Mouse (Mus musculus) small intestine, adult 2 months (tissue): ENCODE measurements around the gene Pcif1. TPM values are rescaled to one million over a fixed set of nuclear protein-coding genes. Genes with fewer than 3 reads are reported as not detected.

Source experiments
- H3K27ac ChIP-seq: fragments of 200-500 bp; 2 replicates; pipeline ENCODE4 v1.5.1; 2012; ENCODE audit warnings: low read depth, low read length, control low read depth, inconsistent platforms; ENCODE audit not compliant: insufficient read depth
- H3K27me3 ChIP-seq: fragments of 200-500 bp; 2 replicates; pipeline ENCODE4 v1.6.1; 2012; ENCODE audit warnings: mild to moderate bottlenecking, moderate library complexity, low read length, inconsistent platforms; ENCODE audit not compliant: control insufficient read depth, insufficient read depth
- H3K36me3 ChIP-seq: fragments of 200-500 bp; 2 replicates; pipeline ENCODE4 v1.6.1; 2012; ENCODE audit warnings: mild to moderate bottlenecking, low read length, control low read depth, inconsistent platforms; ENCODE audit not compliant: control insufficient read depth, insufficient read depth
- H3K4me1 ChIP-seq: fragments of 200-500 bp; 2 replicates; pipeline ENCODE4 v1.6.1; 2012; ENCODE audit warnings: low read length, inconsistent platforms, mixed read lengths; ENCODE audit not compliant: control insufficient read depth, insufficient read depth, insufficient read length
- H3K4me3 ChIP-seq: fragments of 200-500 bp; 2 replicates; pipeline ENCODE4 v1.5.1; 2012; ENCODE audit warnings: low read depth, mild to moderate bottlenecking, control low read depth, inconsistent platforms, low read length, moderate library complexity
- CTCF ChIP-seq: fragments of 200-500 bp; IDR thresholded peaks from 2 replicates; pipeline ENCODE4 v1.5.1; 2012; ENCODE audit warnings: low read depth, mild to moderate bottlenecking, control low read depth, inconsistent platforms, low read length, moderate library complexity, mixed read lengths; ENCODE audit not compliant: insufficient replicate concordance, insufficient read length; ENCODE audit errors: extremely low read depth
- POLR2A ChIP-seq: fragments of 200-500 bp; IDR thresholded peaks from 2 replicates; pipeline ENCODE4 v1.6.1; 2012; ENCODE audit warnings: low read depth, mild to moderate bottlenecking, control low read depth, inconsistent platforms, low read length, moderate library complexity
- WGBS: fragments of 180-500 bp; shearing (Covaris S2); methylation state at CpG from one replicate; pipeline ENCODE4 v1.1.7; 2018; 5-methylcytosine and 5-hydroxymethylcytosine counted together
- polyA plus RNA-seq: library from polyadenylated mRNA; depleted of rRNA; stranded (reverse); fragments of >200 nt; gene quantifications from 2 replicates; pipeline ENCODE4 v1.2.3, GENCODE M21; 2012

The Pcif1 gene
- polyA plus RNA-seq, 1 experiment = 30.3 TPM

DNA sequence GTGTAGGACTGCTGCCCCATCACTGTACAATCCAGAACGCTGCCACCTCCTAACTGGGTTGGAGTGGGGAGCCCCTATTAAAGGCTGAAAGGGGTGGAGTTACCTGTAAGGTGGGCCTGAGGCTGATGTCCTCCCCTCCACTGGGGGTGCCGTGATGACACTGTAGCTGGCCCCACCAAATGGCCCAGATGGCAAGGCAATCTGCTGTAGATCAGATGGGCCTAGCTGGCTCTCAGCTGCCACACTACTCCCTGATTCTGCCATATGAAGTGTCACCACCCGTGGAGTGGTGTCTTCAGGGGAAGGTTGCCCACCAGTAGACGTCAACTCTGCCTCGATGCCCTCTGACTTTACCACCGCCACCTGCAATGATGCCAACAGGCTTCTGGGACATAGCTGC is 16.8 kb downstream of the Pcif1 start:
- TF ChIP-seq CTCF = no peak
- no peak for TF ChIP-seq POLR2A
- H3K27me3 ChIP-seq = no peaks in the 10 kb centered on the region
- 97% methylated on average over 6 of the region's 6 CpGs for WGBS
- no peak overlapping the region for H3K27ac ChIP-seq
- H3K4me3 ChIP-seq = no peak overlapping the region
- no peaks in the 10 kb centered on the region; the same call in 1 of the 2 replicates for H3K4me1 ChIP-seq
- peaks cover 92% of the 10 kb centered on the region for H3K36me3 ChIP-seq

- no peak for TF ChIP-seq POLR2A
- no peak for TF ChIP-seq CTCF
- H3K4me1 ChIP-seq = no peaks in the 10 kb centered on the region; the same call in 1 of the 2 replicates
- no peak overlapping the region for H3K4me3 ChIP-seq
- WGBS = 88% methylated on average over 7 of the region's 7 CpGs
- no peak overlapping the region for H3K27ac ChIP-seq
- no peaks in the 10 kb centered on the region for H3K27me3 ChIP-seq
- H3K36me3 ChIP-seq = peaks cover 92% of the 10 kb centered on the region
Measured at GRCm38 (mm10) chr2:164898008-164898407, 18.9 kb downstream of the Pcif1 start.

DNA sequence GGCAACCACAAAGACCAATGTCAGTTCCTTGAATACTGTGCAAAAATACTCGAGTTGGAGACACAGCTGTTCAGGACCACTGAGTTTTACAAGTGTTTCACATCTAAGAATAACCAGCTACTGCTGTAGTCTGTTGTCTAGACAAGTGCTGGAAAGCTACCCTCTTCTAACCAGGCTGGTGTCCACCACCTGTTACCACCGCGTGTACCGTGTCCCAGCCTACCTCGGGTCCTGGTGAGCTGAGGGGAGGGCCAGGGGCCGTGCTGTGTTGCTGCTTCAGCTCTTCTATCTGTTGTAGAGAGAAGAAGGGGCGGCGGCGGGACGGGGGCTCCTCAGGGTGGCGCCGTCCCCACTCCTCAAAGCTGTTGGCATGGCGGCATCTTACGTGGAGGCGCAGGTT is 19.9 kb downstream of the Pcif1 start:
- no peak overlapping the region for H3K27ac ChIP-seq
- WGBS = 90% methylated on average over 15 of the region's 15 CpGs
- no peak overlapping the region for H3K4me3 ChIP-seq

DNA sequence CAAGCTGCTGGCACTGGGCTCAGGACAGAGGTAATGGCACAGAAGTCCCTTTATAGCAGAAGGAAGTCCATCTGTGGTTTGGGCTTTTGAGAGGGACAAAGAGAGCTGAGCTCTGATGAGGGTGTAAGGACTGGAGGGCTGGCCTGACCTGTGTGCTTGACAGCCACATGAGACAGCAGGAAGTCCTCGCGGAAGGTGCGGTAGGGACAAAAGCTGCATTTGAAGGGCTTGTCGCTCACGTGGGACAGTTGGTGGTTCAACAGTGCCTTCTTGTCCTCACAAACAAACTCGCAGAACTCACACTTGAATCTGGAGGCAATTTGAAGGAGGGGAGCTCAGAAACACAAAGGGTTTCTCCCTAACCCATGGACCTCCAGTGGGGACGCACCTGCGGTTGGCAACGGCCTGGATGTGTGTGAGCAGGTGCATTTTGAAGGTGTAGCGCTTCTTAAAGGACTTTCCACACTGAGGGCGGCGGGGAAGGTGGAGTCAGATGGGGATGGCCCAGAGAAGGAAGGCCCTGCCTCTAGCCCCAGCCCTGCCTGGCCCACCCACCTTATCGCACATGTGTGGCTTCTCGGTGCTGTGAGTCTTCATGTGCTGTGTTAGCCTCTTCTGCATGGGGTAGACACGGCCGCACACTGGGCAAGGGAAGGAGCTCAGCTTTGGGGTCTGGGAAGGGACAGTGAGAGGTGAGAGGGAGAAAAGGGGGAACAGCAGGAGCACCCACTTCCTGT is 20.8 kb downstream of the Pcif1 start:
- TF ChIP-seq CTCF = no peak
- no peak for TF ChIP-seq POLR2A
- Histone ChIP-seq H3K27ac (no peak overlapping the region; the same call in 1 of the 2 replicates), H3K27me3 (no peaks in the 10 kb centered on the region), H3K4me1 (no peaks in the 10 kb centered on the region; the same call in 1 of the 2 replicates), H3K4me3 (no peak overlapping the region), H3K36me3 (peaks cover 87% of the 10 kb centered on the region)
- WGBS = 89% methylated on average over 16 of the region's 16 CpGs

More for the DNA sequence above, 19.9 kb downstream of the Pcif1 start:
- no peaks in the 10 kb centered on the region; the same call in 1 of the 2 replicates for H3K4me1 ChIP-seq
- peaks cover 87% of the 10 kb centered on the region for H3K36me3 ChIP-seq
- TF ChIP-seq CTCF (no peak), POLR2A (no peak)
- no peaks in the 10 kb centered on the region for H3K27me3 ChIP-seq

DNA sequence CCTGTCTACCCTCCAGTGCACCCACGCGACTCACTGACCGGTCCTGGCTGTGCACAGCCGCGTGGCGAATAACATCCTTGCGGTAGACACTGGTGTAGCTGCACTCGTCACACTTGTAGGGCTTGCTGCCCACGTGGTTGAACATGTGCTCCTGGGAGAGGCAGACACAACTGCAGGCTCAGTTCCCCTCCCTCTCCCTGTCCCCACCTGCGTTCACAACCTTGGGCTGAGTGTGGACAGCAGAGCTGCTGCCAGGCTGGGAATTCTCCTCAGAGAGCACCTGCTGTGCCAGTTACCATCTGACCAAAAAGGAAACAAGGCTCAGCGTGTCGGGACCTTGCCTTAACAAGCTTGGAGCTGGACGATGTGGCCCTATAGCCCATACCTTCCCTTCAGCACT is 22.3 kb downstream of the Pcif1 start:
- TF ChIP-seq POLR2A (no peak), CTCF (no peak)
- no peak overlapping the region for H3K4me3 ChIP-seq
- H3K4me1 ChIP-seq = no peaks in the 10 kb centered on the region; the same call in 1 of the 2 replicates
- WGBS = 91% methylated on average over 13 of the region's 13 CpGs
- H3K27me3 ChIP-seq = no peaks in the 10 kb centered on the region
- no peak overlapping the region for H3K27ac ChIP-seq
- peaks cover 88% of the 10 kb centered on the region for H3K36me3 ChIP-seq

- TF ChIP-seq CTCF (no peak), POLR2A (no peak)
- WGBS = 54% methylated on average over 1 of the region's 1 CpGs
- no peaks in the 10 kb centered on the region for H3K27me3 ChIP-seq
- peaks cover 91% of the 10 kb centered on the region for H3K36me3 ChIP-seq
- no peaks in the 10 kb centered on the region; the same call in 1 of the 2 replicates for H3K4me1 ChIP-seq
- no peak overlapping the region for H3K4me3 ChIP-seq
- H3K27ac ChIP-seq = no peak overlapping the region
Measured at GRCm38 (mm10) chr2:164903496-164903895, 24.4 kb downstream of the Pcif1 start.

DNA sequence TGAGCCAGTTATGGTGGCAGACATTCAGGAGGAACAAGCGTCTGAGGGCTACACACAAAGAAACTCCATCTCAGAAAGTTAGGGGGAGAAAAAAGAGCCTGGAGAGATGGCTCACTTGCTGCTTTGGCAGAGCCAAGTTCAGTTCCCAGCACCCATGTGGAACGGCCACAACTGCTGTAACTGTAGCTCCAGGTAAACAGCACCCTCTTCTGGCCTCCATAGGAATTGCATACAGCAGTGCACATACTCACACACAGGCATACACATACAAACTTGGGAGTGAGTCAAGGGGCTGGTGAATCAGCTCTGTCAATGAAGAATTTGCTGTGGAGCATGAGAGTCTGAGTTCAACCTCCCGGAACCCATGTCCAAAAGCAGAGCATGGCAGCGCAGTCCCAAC is 27.0 kb downstream of the Pcif1 start:
- H3K27ac ChIP-seq = no peak overlapping the region
- TF ChIP-seq CTCF (peak; percentile 41; the same call in 1 of the 2 replicates), POLR2A (no peak)
- 97% methylated on average over 4 of the region's 4 CpGs for WGBS
- H3K36me3 ChIP-seq = peaks cover 78% of the 10 kb centered on the region
- no peaks in the 10 kb centered on the region for H3K4me1 ChIP-seq
- H3K27me3 ChIP-seq = no peaks in the 10 kb centered on the region
- H3K4me3 ChIP-seq = no peak overlapping the region
